Mouse (Mus musculus) myocyte (in vitro differentiated cells): ENCODE results near the gene Ehf.

Experiments used
- POLR2A ChIP-seq: IDR thresholded peaks from one replicate; pipeline ENCODE4 v1.6.1; 2011; ENCODE audit warnings: low read depth, mild to moderate bottlenecking, control low read depth, moderate library complexity; ENCODE audit not compliant: insufficient read length
- POLR2AphosphoS2 ChIP-seq: IDR thresholded peaks from one replicate; pipeline ENCODE4 v1.6.1; 2011; ENCODE audit warnings: low read depth, control low read depth; ENCODE audit not compliant: insufficient read length

DNA sequence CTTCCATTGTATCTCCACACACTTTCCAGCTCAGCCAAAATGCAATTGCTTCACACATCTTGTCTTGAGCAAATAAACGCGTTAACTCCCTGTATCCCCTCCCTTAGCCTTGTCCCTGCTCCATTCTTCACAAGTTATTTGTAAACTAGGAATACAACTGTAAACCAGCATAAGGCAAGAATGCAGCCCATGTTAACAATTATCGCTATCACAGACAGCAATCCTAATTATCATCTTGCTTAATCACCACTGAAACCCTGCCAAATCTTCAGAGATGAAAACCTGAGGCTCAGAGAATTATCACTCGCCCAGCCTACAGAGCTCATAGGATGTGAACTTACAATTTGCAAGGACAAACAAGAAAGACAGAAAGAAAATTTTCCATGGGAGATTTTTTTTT is 84.8 kb downstream of the Ehf start:
- TF ChIP-seq POLR2AphosphoS2 (no peak), POLR2A (no peak)
